Mouse (Mus musculus) MEL (cell line): ENCODE data around the gene Jarid2. TPM values are rescaled to one million over a fixed set of nuclear protein-coding genes. Genes with fewer than 3 reads are reported as not detected.

ENCODE experiments used
- DNase-seq: peaks from one replicate; pipeline ENCODE4 v3.0.0; 2011; ENCODE audit warnings: low read depth, low spot score
- H3K27ac ChIP-seq: 2 replicates; pipeline ENCODE4 v1.5.1; 2012; ENCODE audit warnings: low read depth, mild to moderate bottlenecking, control low read depth, low read length, moderate library complexity; ENCODE audit not compliant: control insufficient read depth
- H3K27me3 ChIP-seq, 2 experiments: fragments of 150-350 bp in 1 of 2; sonication (generic) in 1 of 2; 2 replicates each; pipeline ENCODE4 v1.6.1; 2012; ENCODE audit warnings: low read length in 2 of 2, mild to moderate bottlenecking in 2 of 2, improper control_type of control experiment in 1 of 2, moderate library complexity in 1 of 2; ENCODE audit not compliant: insufficient read depth in 2 of 2, control insufficient read depth in 1 of 2
- H3K36me3 ChIP-seq, 2 experiments: 2 replicates each; pipeline ENCODE4 v1.6.1; 2012 to 2014; ENCODE audit warnings: low read length in 2 of 2, improper control_type of control experiment in 1 of 2, inconsistent platforms in 1 of 2, mild to moderate bottlenecking in 1 of 2; ENCODE audit not compliant: insufficient read depth in 2 of 2, control insufficient read depth in 1 of 2
- H3K4me1 ChIP-seq, 2 experiments: fragments of 150-350 bp in 1 of 2; sonication (generic) in 1 of 2; 2 replicates each; pipeline ENCODE4 v1.6.1; 2012; ENCODE audit warnings: low read length in 2 of 2, improper control_type of control experiment in 1 of 2, mild to moderate bottlenecking in 1 of 2; ENCODE audit not compliant: insufficient read depth in 2 of 2, control insufficient read depth in 1 of 2
- H3K4me3 ChIP-seq, 2 experiments: fragments of 150-350 bp in 1 of 2; sonication (generic) in 1 of 2; 2 replicates each; pipeline ENCODE4 v1.5.1; 2012; ENCODE audit warnings: low read depth in 2 of 2, low read length in 2 of 2, mild to moderate bottlenecking in 2 of 2, moderate library complexity in 2 of 2, control low read depth in 1 of 2, improper control_type of control experiment in 1 of 2; ENCODE audit not compliant: control insufficient read depth in 1 of 2, insufficient read depth in 1 of 2
- H3K79me2 ChIP-seq: 2 replicates; pipeline ENCODE4 v1.6.1; 2012; ENCODE audit warnings: mild to moderate bottlenecking, low read length, moderate library complexity; ENCODE audit not compliant: control insufficient read depth, poor library complexity, insufficient read depth
- H3K9ac ChIP-seq: 2 replicates; pipeline ENCODE4 v1.6.1; 2012; ENCODE audit warnings: low read depth, mild to moderate bottlenecking, control low read depth, low read length, moderate library complexity; ENCODE audit not compliant: control insufficient read depth, poor library complexity, severe bottlenecking
- H3K9me3 ChIP-seq: fragments of 150-350 bp; sonication (generic); replicated peaks from 2 replicates; pipeline ENCODE4 v1.6.1; 2012; ENCODE audit warnings: mild to moderate bottlenecking, low read length, improper control_type of control experiment, moderate library complexity; ENCODE audit not compliant: insufficient read depth
- CTCF ChIP-seq, 3 experiments: IDR thresholded peaks in 2 of 3; conservative IDR thresholded peaks in 1 of 3; 2 replicates each; pipeline ENCODE4 v1.5.1; 2011 to 2012; ENCODE audit warnings: low read length in 3 of 3, low read depth in 2 of 3, mild to moderate bottlenecking in 2 of 3, improper control_type of control experiment in 1 of 3, inconsistent platforms in 1 of 3, mixed read lengths in 1 of 3, moderate library complexity in 1 of 3; ENCODE audit not compliant: control insufficient read depth in 1 of 3, insufficient read depth in 1 of 3, poor library complexity in 1 of 3, severe bottlenecking in 1 of 3
- EP300 ChIP-seq, 2 experiments: IDR thresholded peaks; 2 replicates each; pipeline ENCODE4 v1.6.1; 2011; ENCODE audit warnings: improper control_type of control experiment in 2 of 2, low read length in 2 of 2, low read depth in 1 of 2, mild to moderate bottlenecking in 1 of 2
- ETS1 ChIP-seq: IDR thresholded peaks from 2 replicates; pipeline ENCODE4 v1.6.1; 2012; ENCODE audit warnings: low read depth, mild to moderate bottlenecking, inconsistent platforms, low read length, improper control_type of control experiment, moderate library complexity
- GABPA ChIP-seq: IDR thresholded peaks from 2 replicates; pipeline ENCODE4 v1.6.1; 2012; ENCODE audit warnings: low read depth, mild to moderate bottlenecking, inconsistent platforms, low read length, improper control_type of control experiment, moderate library complexity
- GATA1 ChIP-seq: IDR thresholded peaks from 2 replicates; pipeline ENCODE4 v1.6.1; 2011; ENCODE audit warnings: low read depth, low read length, improper control_type of control experiment
- MAX ChIP-seq: IDR thresholded peaks from 2 replicates; pipeline ENCODE4 v1.6.1; 2011; ENCODE audit warnings: low read length, improper control_type of control experiment
- MYC ChIP-seq: IDR thresholded peaks from 2 replicates; pipeline ENCODE4 v1.6.1; 2011; ENCODE audit warnings: low read depth, mild to moderate bottlenecking, low read length, improper control_type of control experiment, moderate library complexity
- POLR2AphosphoS2 ChIP-seq: IDR thresholded peaks from 2 replicates; pipeline ENCODE4 v1.6.1; 2011; ENCODE audit warnings: low read length, improper control_type of control experiment
- RCOR1 ChIP-seq: IDR thresholded peaks from 2 replicates; pipeline ENCODE4 v1.6.1; 2012; ENCODE audit warnings: low read depth, mild to moderate bottlenecking, inconsistent platforms, low read length, improper control_type of control experiment
- SIN3A ChIP-seq: IDR thresholded peaks from 2 replicates; pipeline ENCODE4 v1.6.1; 2012; ENCODE audit warnings: low read length, improper control_type of control experiment, inconsistent platforms
- TBP ChIP-seq: IDR thresholded peaks from 2 replicates; pipeline ENCODE4 v1.8.0; 2011; ENCODE audit warnings: low read depth, low read length, improper control_type of control experiment
- TCF12 ChIP-seq: IDR thresholded peaks from 2 replicates; pipeline ENCODE4 v1.6.1; 2014; ENCODE audit warnings: low read depth, mild to moderate bottlenecking, inconsistent platforms, low read length, improper control_type of control experiment, moderate library complexity
- USF1 ChIP-seq: IDR thresholded peaks from 2 replicates; pipeline ENCODE4 v1.6.1; 2014; ENCODE audit warnings: low read depth, mild to moderate bottlenecking, inconsistent platforms, low read length, improper control_type of control experiment, moderate library complexity
- ZNF384 ChIP-seq: IDR thresholded peaks from 2 replicates; pipeline ENCODE4 v1.6.1; 2012; ENCODE audit warnings: low read depth, mild to moderate bottlenecking, inconsistent platforms, low read length, improper control_type of control experiment
- polyA plus RNA-seq, 2 experiments: library from polyadenylated mRNA; stranded (reverse) in 1 of 2; unstranded in 1 of 2; fragments of >175 nt in 1 of 2; fragments of >200 nt in 1 of 2; gene quantifications; 2 replicates each; pipeline versions ENCODE4 v1.2.1 to v1.2.4; 2012; ENCODE audit warnings: low replicate concordance in 2 of 2, low read depth in 1 of 2; ENCODE audit not compliant: insufficient read length in 2 of 2, insufficient read depth in 1 of 2, missing spikeins in 1 of 2
- total RNA-seq: library from RNA; depleted of rRNA; stranded (reverse); fragments of 300-350 nt; gene quantifications from 2 replicates; pipeline ENCODE4 v1.2.3, GENCODE M21; 2012

Jarid2 gene
- total and polyA plus RNA-seq, 3 experiments = 5.4 to 76.5 (median 21.2) TPM

GRCm38 (mm10) chr13:44913560-44913959, 184.3 kb downstream of the Jarid2 start:
- H3K9me3 ChIP-seq = no peaks in the 10 kb centered on the region
- H3K36me3 ChIP-seq = peaks cover 0 to 19% of the 10 kb centered on the region in 2 experiments; a peak in 3 of 4 replicates
- DNase-seq = no peak

GRCm38 (mm10) chr13:44915382-44915781, 186.1 kb downstream of the Jarid2 start:
- Histone ChIP-seq H3K27ac (peak overlapping the region; percentile 43), H3K36me3 (peaks cover 0 to 19% of the 10 kb centered on the region in 2 experiments; a peak in 3 of 4 replicates)
- TF ChIP-seq TBP (no peak), RCOR1 (peak; percentile 51; the same call in 1 of the 2 replicates), EP300 (IDR thresholded peaks at IDR 0.05; ENCODE audit: low read depth in 1 of 2, low read length in 2 of 2) (peak; percentile 72 to 83; a peak in 3 of 4 replicates), MAX (no peak), GATA1 (peak; percentile 76), TCF12 (peak; percentile 80), ETS1 (peak; percentile 52; the same call in 1 of the 2 replicates), USF1 (0 out of 2 replicates have a peak, but pooled peaks have one; percentile 5), SIN3A (no peak), ZNF384 (no peak), MYC (no peak)
- TF ChIP-seq, all 39 proteins: peak for 6
- Histone ChIP-seq H3K4me1 (peaks cover 18 to 20% of the 10 kb centered on the region in 2 experiments), H3K9me3 (no peaks in the 10 kb centered on the region), H3K79me2 (no peaks in the 10 kb centered on the region), H3K9ac (no peak overlapping the region), H3K4me3 (no peak overlapping the region), H3K27me3 (no peaks in the 10 kb centered on the region)
- DNase-seq = peak; percentile 44

More at GRCm38 (mm10) chr13:44913560-44913959, 184.3 kb downstream of the Jarid2 start:
- Histone ChIP-seq H3K79me2 (no peaks in the 10 kb centered on the region), H3K27me3 (no peaks in the 10 kb centered on the region), H3K4me3 (no peak overlapping the region), H3K4me1 (peaks cover 18 to 20% of the 10 kb centered on the region in 2 experiments), H3K9ac (no peak overlapping the region), H3K27ac (no peak overlapping the region)
- TF ChIP-seq ZNF384 = no peak
- TF ChIP-seq CTCF (IDR thresholded peaks at IDR 0.05 in 2 of 3, conservative IDR thresholded peaks at IDR 0.05 in 1 of 3; ENCODE audit: control insufficient read depth in 1 of 3, insufficient read depth in 1 of 3, low read depth in 2 of 3, low read length in 3 of 3, poor library complexity in 1 of 3, severe bottlenecking in 1 of 3) = peak in 2 of 3 experiments; percentile 4 to 17; a peak in 2 of 6 replicates

GRCm38 (mm10) chr13:44915945-44916344, 186.7 kb downstream of the Jarid2 start:
- Histone ChIP-seq H3K4me1 (peaks cover 16 to 20% of the 10 kb centered on the region in 2 experiments), H3K79me2 (no peaks in the 10 kb centered on the region), H3K27ac (peak overlapping the region; percentile 43), H3K9ac (no peak overlapping the region), H3K36me3 (peaks cover 2 to 16% of the 10 kb centered on the region in 2 experiments), H3K27me3 (no peaks in the 10 kb centered on the region), H3K9me3 (no peaks in the 10 kb centered on the region), H3K4me3 (no peak overlapping the region)
- TF ChIP-seq CTCF (IDR thresholded peaks at IDR 0.05 in 2 of 3, conservative IDR thresholded peaks at IDR 0.05 in 1 of 3; ENCODE audit: control insufficient read depth in 1 of 3, insufficient read depth in 1 of 3, low read depth in 2 of 3, low read length in 3 of 3, poor library complexity in 1 of 3, severe bottlenecking in 1 of 3) (peak; percentile 4 to 45 (median 31); a peak in 2 of 6 replicates), GATA1 (0 out of 2 replicates have a peak, but pooled peaks have one; percentile 20), USF1 (no peak), GABPA (no peak), POLR2AphosphoS2 (no peak)
- peak; percentile 63 for DNase-seq
